Mouse (Mus musculus): ENCODE results near the gene Olfr166. TPM values are rescaled to one million over a fixed set of nuclear protein-coding genes. Genes with fewer than 3 reads are reported as not detected.
"Not testable (repeated sequence)": the region's sequence is repeated elsewhere in the genome, so short reads cannot be mapped to it uniquely, and the experiment has no call there.

The Olfr166 gene
- polyA plus RNA-seq (2014; fragmentation: Nextera tagmentation; extraction: Ambion mirVana), result not detected in 2 replicates

GRCm38 (mm10) chr16:19483394-19483793, at the start of gene Olfr166:
TSS of gene Olfr166 (plus strand) at chr16:19483694.
- Histone ChIP-seq H3K4me3 (ENCODE audit: low read depth, low read length) (no peak within 1 kb of the TSS), H3K36me3 (ENCODE audit: control insufficient read depth, insufficient read depth, low read length) (no peaks in the 10 kb centered on the region), H3K9ac (ENCODE audit: low read length) (no peak within 1 kb of the TSS), H3K27ac (ENCODE audit: low read depth, low read length) (no peak within 1 kb of the TSS), H3K4me1 (ENCODE audit: control insufficient read depth, insufficient read depth, low read length) (no peaks in the 10 kb centered on the region), H3K9me3 (ENCODE audit: control insufficient read depth, low read length) (no peaks in the 10 kb centered on the region), H3K27me3 (ENCODE audit: control insufficient read depth, insufficient read depth, low read length) (no peaks in the 10 kb centered on the region), H3K4me2 (ENCODE audit: low read depth) (no peak within 1 kb of the TSS)
- ATAC-seq (ENCODE audit: insufficient read depth, low FRiP score, low TSS enrichment) (no peak), DNase-seq (ENCODE audit: low spot score) (no peak)

- H3K4me2 ChIP-seq (ENCODE audit: low read depth); H3K27ac ChIP-seq (ENCODE audit: low read depth, low read length); ATAC-seq (ENCODE audit: insufficient read depth, low FRiP score, low TSS enrichment); DNase-seq (ENCODE audit: low spot score); H3K36me3 ChIP-seq (ENCODE audit: control insufficient read depth, insufficient read depth, low read length); H3K9me3 ChIP-seq (ENCODE audit: control insufficient read depth, low read length); H3K27me3 ChIP-seq (ENCODE audit: control insufficient read depth, insufficient read depth, low read length); H3K4me3 ChIP-seq (ENCODE audit: low read depth, low read length); H3K4me1 ChIP-seq (ENCODE audit: control insufficient read depth, insufficient read depth, low read length); H3K9ac ChIP-seq (ENCODE audit: low read length): not testable (repeated sequence)
- WGBS, result 80% methylated on average over 4 of the region's 4 CpGs
These were observed 24.8 kb upstream of the Olfr166 start for GRCm38 (mm10) chr16:19458741-19459140.

GRCm38 (mm10) chr16:19464365-19464764, 19.1 kb upstream of the Olfr166 start:
- Histone ChIP-seq H3K4me1 (ENCODE audit: control insufficient read depth, insufficient read depth, low read length) (no peaks in the 10 kb centered on the region), H3K9me3 (ENCODE audit: control insufficient read depth, low read length) (no peaks in the 10 kb centered on the region), H3K27ac (ENCODE audit: low read depth, low read length) (no peak overlapping the region), H3K4me2 (ENCODE audit: low read depth) (no peak overlapping the region), H3K4me3 (ENCODE audit: low read depth, low read length) (no peak overlapping the region), H3K27me3 (ENCODE audit: control insufficient read depth, insufficient read depth, low read length) (no peaks in the 10 kb centered on the region), H3K9ac (ENCODE audit: low read length) (no peak overlapping the region), H3K36me3 (ENCODE audit: control insufficient read depth, insufficient read depth, low read length) (no peaks in the 10 kb centered on the region)
- ATAC-seq (ENCODE audit: insufficient read depth, low FRiP score, low TSS enrichment) (no peak), DNase-seq (ENCODE audit: low spot score) (no peak)
- 77% methylated on average over 1 of the region's 1 CpGs for WGBS

GRCm38 (mm10) chr16:19522166-19522565, 38.7 kb downstream of the Olfr166 start, which contains the start of gene Olfr167:
TSS of gene Olfr167 (minus strand) at chr16:19522266.
- H3K9me3 ChIP-seq (ENCODE audit: control insufficient read depth, low read length), result no peaks in the 10 kb centered on the region
- no peak within 1 kb of the TSS for H3K9ac ChIP-seq (ENCODE audit: low read length)
- H3K36me3 ChIP-seq (ENCODE audit: control insufficient read depth, insufficient read depth, low read length), result no peaks in the 10 kb centered on the region
- no peak within 1 kb of the TSS for H3K4me2 ChIP-seq (ENCODE audit: low read depth)
- ATAC-seq (ENCODE audit: insufficient read depth, low FRiP score, low TSS enrichment), result no peak
- H3K4me1 ChIP-seq (ENCODE audit: control insufficient read depth, insufficient read depth, low read length), result no peaks in the 10 kb centered on the region
- H3K27me3 ChIP-seq (ENCODE audit: control insufficient read depth, insufficient read depth, low read length), result no peaks in the 10 kb centered on the region
- no peak within 1 kb of the TSS for H3K27ac ChIP-seq (ENCODE audit: low read depth, low read length)
- WGBS, result 86% methylated on average over 2 of the region's 2 CpGs
- DNase-seq (ENCODE audit: low spot score), result no peak
- H3K4me3 ChIP-seq (ENCODE audit: low read depth, low read length), result no peak within 1 kb of the TSS

- Histone ChIP-seq H3K27ac (ENCODE audit: low read depth, low read length) (no peak within 1 kb of the TSS), H3K4me2 (ENCODE audit: low read depth) (no peak within 1 kb of the TSS), H3K36me3 (ENCODE audit: control insufficient read depth, insufficient read depth, low read length) (no peaks in the 10 kb centered on the region), H3K9ac (ENCODE audit: low read length) (no peak within 1 kb of the TSS), H3K9me3 (ENCODE audit: control insufficient read depth, low read length) (no peaks in the 10 kb centered on the region), H3K27me3 (ENCODE audit: control insufficient read depth, insufficient read depth, low read length) (no peaks in the 10 kb centered on the region), H3K4me1 (ENCODE audit: control insufficient read depth, insufficient read depth, low read length) (no peaks in the 10 kb centered on the region), H3K4me3 (ENCODE audit: low read depth, low read length) (no peak within 1 kb of the TSS)
- no peak for ATAC-seq (ENCODE audit: insufficient read depth, low FRiP score, low TSS enrichment)
- DNase-seq (ENCODE audit: low spot score), result no peak
These were observed 52.0 kb downstream of the Olfr166 start, which contains the start of gene Olfr168 for GRCm38 (mm10) chr16:19535455-19535854. TSS of gene Olfr168 (minus strand) at chr16:19535555.

Other genes with a start within 250 kb of the Olfr166 start
- not detected in 2 replicates for gene Olfr164, start 169.6 kb upstream of the Olfr166 start, polyA plus RNA-seq (2014; fragmentation: Nextera tagmentation; extraction: Ambion mirVana)
- gene Olfr165, start 60.6 kb upstream of the Olfr166 start, polyA plus RNA-seq (2014; fragmentation: Nextera tagmentation; extraction: Ambion mirVana), result not detected in 2 replicates
- not detected in 2 replicates for gene Olfr167, start 38.6 kb downstream of the Olfr166 start, polyA plus RNA-seq (2014; fragmentation: Nextera tagmentation; extraction: Ambion mirVana)
- gene Olfr168, start 51.9 kb downstream of the Olfr166 start, polyA plus RNA-seq (2014; fragmentation: Nextera tagmentation; extraction: Ambion mirVana), result not detected in 2 replicates
- gene Olfr169, start 88.1 kb downstream of the Olfr166 start, polyA plus RNA-seq (2014; fragmentation: Nextera tagmentation; extraction: Ambion mirVana), result not detected in 2 replicates
- gene Olfr170, start 128.2 kb downstream of the Olfr166 start, polyA plus RNA-seq (2014; fragmentation: Nextera tagmentation; extraction: Ambion mirVana), result not detected in 2 replicates
- gene Olfr171, start 146.2 kb downstream of the Olfr166 start, polyA plus RNA-seq (2014; fragmentation: Nextera tagmentation; extraction: Ambion mirVana), result not detected in 2 replicates
- not detected in 2 replicates for gene Lamp3, start 222.7 kb downstream of the Olfr166 start, polyA plus RNA-seq (2014; fragmentation: Nextera tagmentation; extraction: Ambion mirVana)

All from neural tube, embryonic 11.5 days (tissue).